Mouse (Mus musculus) cerebellum, adult 2 months (tissue): ENCODE results near the gene Gng12. TPM values are rescaled to one million over a fixed set of nuclear protein-coding genes. Genes with fewer than 3 reads are reported as not detected.

Experiments used
- DNase-seq, 2 experiments: peaks; one replicate each; pipeline ENCODE4 v3.0.0; 2021
- H3K27ac ChIP-seq: fragments of 200-500 bp; 2 replicates; pipeline ENCODE4 v1.5.1; 2012; ENCODE audit warnings: low read length, control low read depth, inconsistent platforms; ENCODE audit not compliant: insufficient read depth
- H3K27me3 ChIP-seq: fragments of 200-500 bp; 2 replicates; pipeline ENCODE4 v1.6.1; 2012; ENCODE audit warnings: inconsistent platforms, mild to moderate bottlenecking, low read length, moderate library complexity; ENCODE audit not compliant: control insufficient read depth, insufficient read depth
- H3K4me1 ChIP-seq: fragments of 200-500 bp; 2 replicates; pipeline ENCODE4 v1.6.1; 2011; ENCODE audit warnings: low read length; ENCODE audit not compliant: control insufficient read depth, insufficient read depth
- H3K4me3 ChIP-seq: fragments of 200-500 bp; replicated peaks from 2 replicates; pipeline ENCODE3; 2011; ENCODE audit warnings: mild to moderate bottlenecking, low read depth, low read length, control low read depth; ENCODE audit not compliant: insufficient read depth
- CTCF ChIP-seq: fragments of 200-500 bp; IDR thresholded peaks from 2 replicates; pipeline ENCODE4 v1.5.1; 2011; ENCODE audit warnings: low read depth, mild to moderate bottlenecking, control low read depth, low read length, moderate library complexity, borderline replicate concordance; ENCODE audit not compliant: insufficient read depth
- POLR2A ChIP-seq: fragments of 200-500 bp; IDR thresholded peaks from 2 replicates; pipeline ENCODE4 v1.6.1; 2011; ENCODE audit warnings: low read length, control low read depth, borderline replicate concordance; ENCODE audit not compliant: insufficient read depth
- WGBS: fragments of 180-500 bp; shearing (Covaris S2); methylation state at CpG from one replicate; pipeline ENCODE4 v1.1.7; 2018; 5-methylcytosine and 5-hydroxymethylcytosine counted together
- polyA plus RNA-seq: library from polyadenylated mRNA; depleted of rRNA; stranded (reverse); fragments of >200 nt; gene quantifications from 2 replicates; pipeline ENCODE4 v1.2.3, GENCODE M21; 2012

The Gng12 gene
- polyA plus RNA-seq, 1 experiment, result 38.1 TPM

GRCm38 (mm10) chr6:66923851-66924250 is 27.7 kb downstream of the Gng12 start:
- no peak overlapping the region for H3K4me3 ChIP-seq
- H3K4me1 ChIP-seq, result no peaks in the 10 kb centered on the region
- TF ChIP-seq CTCF (no peak), POLR2A (no peak)
- H3K27me3 ChIP-seq, result no peaks in the 10 kb centered on the region
- no peak overlapping the region for H3K27ac ChIP-seq
- 94% methylated on average over 4 of the region's 4 CpGs for WGBS
- no peak for DNase-seq

DNA sequence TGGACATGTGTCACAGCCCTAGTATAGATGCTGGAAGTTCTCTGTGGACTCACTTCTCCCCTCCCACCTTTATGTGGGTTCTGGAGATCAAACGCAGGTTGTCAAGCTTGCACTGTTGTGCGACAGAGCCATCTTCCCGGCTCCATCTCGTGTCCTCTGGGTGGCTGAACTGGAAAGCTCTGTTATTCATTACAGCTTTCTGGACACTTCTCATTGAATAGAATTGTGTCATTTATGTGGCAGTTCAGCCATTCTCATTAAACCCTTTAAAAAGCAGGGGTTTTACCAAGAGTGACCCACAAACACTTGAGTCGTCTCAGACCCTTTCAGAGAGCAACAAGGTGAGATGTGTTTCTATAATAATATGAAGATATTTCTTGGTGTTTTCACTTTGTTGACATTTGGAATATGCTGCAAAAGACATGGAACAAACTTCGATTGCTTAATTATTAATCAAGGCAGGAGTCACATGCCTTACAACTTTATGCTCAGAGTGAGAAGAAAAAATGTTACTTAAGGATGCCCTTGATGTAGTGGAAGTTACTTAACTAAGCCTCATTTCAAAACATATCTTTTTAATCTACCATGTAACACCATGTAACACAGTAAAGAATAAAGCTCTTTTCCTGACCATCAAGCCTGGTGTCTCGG is 28.2 kb downstream of the Gng12 start:
- DNase-seq, result no peak
- Histone ChIP-seq H3K27ac (no peak overlapping the region), H3K4me3 (no peak overlapping the region), H3K4me1 (no peaks in the 10 kb centered on the region), H3K27me3 (no peaks in the 10 kb centered on the region)
- WGBS, result 81% methylated on average over 7 of the region's 7 CpGs
- TF ChIP-seq CTCF (no peak), POLR2A (no peak)

GRCm38 (mm10) chr6:66926269-66926668 is 30.1 kb downstream of the Gng12 start:
- no peak for DNase-seq
- WGBS, result 56% methylated on average over 4 of the region's 4 CpGs
- no peak overlapping the region for H3K27ac ChIP-seq
- no peaks in the 10 kb centered on the region for H3K27me3 ChIP-seq
- H3K4me3 ChIP-seq, result no peak overlapping the region
- TF ChIP-seq POLR2A (no peak), CTCF (no peak)
- no peaks in the 10 kb centered on the region for H3K4me1 ChIP-seq

- 68% methylated on average over 2 of the region's 2 CpGs for WGBS
Measured at GRCm38 (mm10) chr6:66928972-66929645, 32.9 kb downstream of the Gng12 start.

GRCm38 (mm10) chr6:66929694-66930093 is 33.5 kb downstream of the Gng12 start:
- no peaks in the 10 kb centered on the region for H3K4me1 ChIP-seq
- no peaks in the 10 kb centered on the region for H3K27me3 ChIP-seq
- WGBS, result 63% methylated on average over 7 of the region's 7 CpGs
- no peak for TF ChIP-seq POLR2A
- no peak for TF ChIP-seq CTCF
- H3K27ac ChIP-seq, result no peak overlapping the region
- DNase-seq, result no peak
- H3K4me3 ChIP-seq, result no peak overlapping the region

More at GRCm38 (mm10) chr6:66928972-66929645, 32.9 kb downstream of the Gng12 start:
- DNase-seq, result no peak
- TF ChIP-seq CTCF (no peak), POLR2A (no peak)
- no peaks in the 10 kb centered on the region for H3K27me3 ChIP-seq
- no peak overlapping the region for H3K4me3 ChIP-seq
- H3K27ac ChIP-seq, result no peak overlapping the region
- H3K4me1 ChIP-seq, result no peaks in the 10 kb centered on the region

- 39% methylated on average over 4 of the region's 4 CpGs for WGBS
- Histone ChIP-seq H3K27me3 (no peaks in the 10 kb centered on the region), H3K27ac (no peak overlapping the region), H3K4me3 (no peak overlapping the region), H3K4me1 (no peaks in the 10 kb centered on the region)
- DNase-seq, result no peak
- TF ChIP-seq POLR2A, result no peak
- TF ChIP-seq CTCF, result no peak
Measured at GRCm38 (mm10) chr6:66932206-66932819, 36.1 kb downstream of the Gng12 start.

GRCm38 (mm10) chr6:66940656-66941235 is 44.5 kb downstream of the Gng12 start:
- no peaks in the 10 kb centered on the region for H3K27me3 ChIP-seq
- peaks cover 12% of the 10 kb centered on the region for H3K4me1 ChIP-seq
- peak; percentile 31 to 51 for DNase-seq
- 29% methylated on average over 7 of the region's 7 CpGs for WGBS
- TF ChIP-seq POLR2A, result no peak
- TF ChIP-seq CTCF, result no peak
- no peak overlapping the region for H3K4me3 ChIP-seq
- no peak overlapping the region for H3K27ac ChIP-seq
